28 mouse cellular contexts compared by ENCODE assay signal in genomic region chr2:93729585-93729984, GRCm38 (mm10).
A peak's percentile ranks its signal among the peaks of the same experiment; 100 is the strongest.
DNase-seq lines count a peak whose midpoint lies in the region; ATAC-seq and TF ChIP-seq lines count a peak whose summit lies in the region.
"Had no signal": no experiment of that assay in that cellular context is flagged by ENCODE, and none has a peak within 500 bp of the region (broad histone marks: within the 10 kb centered on the region; RNA-seq: fewer than 3 reads in every experiment).

No protein-coding gene starts in this region.

- 0 out of 2 replicates have a peak, but pooled peaks have one; percentile 8 for TF ChIP-seq CTCF in liver, embryonic 14.5 days (IDR thresholded peaks at IDR 0.05; ENCODE audit: low read depth)
- TF ChIP-seq CTCF in midbrain, postnatal 0 days (IDR thresholded peaks at IDR 0.05) = no peak

- no peak overlapping the region for H3K9ac ChIP-seq in heart, embryonic 11.5 days (ENCODE audit: low read depth, low read length)
- no peak overlapping the region for H3K9ac ChIP-seq in liver, embryonic 14.5 days (replicated peaks)
- H3K9ac ChIP-seq in midbrain, postnatal 0 days (replicated peaks; ENCODE audit: low read length, poor library complexity, severe bottlenecking) = no peak overlapping the region
- H3K9ac ChIP-seq: forebrain, embryonic 13.5 days; kidney, embryonic 15.5 days; limb, embryonic 12.5 days; liver, postnatal 0 days; midbrain, embryonic 12.5 days had no signal

- peak overlapping the region; percentile 13; the same call in 1 of the 2 replicates for H3K27ac ChIP-seq in heart, embryonic 10.5 days
- H3K27ac ChIP-seq in heart, embryonic 11.5 days (ENCODE audit: low read depth, low read length) = no peak overlapping the region
- H3K27ac ChIP-seq in liver, embryonic 14.5 days = no peak overlapping the region
- 0 out of 2 replicates have a peak overlapping the region, but pooled peaks have one; percentile 7 for H3K27ac ChIP-seq in midbrain, embryonic 10.5 days (replicated peaks)
- H3K27ac ChIP-seq in midbrain, postnatal 0 days (ENCODE audit: low read depth, low read length) = no peak overlapping the region
- H3K27ac ChIP-seq: forebrain, embryonic 13.5 days; kidney, embryonic 15.5 days; limb, embryonic 12.5 days; midbrain, embryonic 12.5 days; stomach, postnatal 0 days had no signal

- ATAC-seq in heart, embryonic 11.5 days (replicated peaks; ENCODE audit: insufficient number of reproducible peaks, low FRiP score, low TSS enrichment) = no peak
- ATAC-seq in liver, embryonic 14.5 days (ENCODE audit: insufficient read depth) = no peak
- ATAC-seq in midbrain, postnatal 0 days (ENCODE audit: low FRiP score) = no peak
- ATAC-seq: forebrain, embryonic 13.5 days; inflammation-experienced regulatory T-cells, adult 6 months; liver, postnatal 0 days had no signal

- H3K4me1 ChIP-seq in heart, embryonic 10.5 days = peaks cover 31% of the 10 kb centered on the region
- H3K4me1 ChIP-seq in heart, embryonic 11.5 days (ENCODE audit: control insufficient read depth, insufficient read depth, low read length) = peaks cover 15% of the 10 kb centered on the region
- H3K4me1 ChIP-seq in liver, embryonic 14.5 days (replicated peaks; ENCODE audit: control insufficient read depth in 2 of 2, insufficient read depth in 2 of 2, low read length in 1 of 2) = no peaks in the 10 kb centered on the region
- H3K4me1 ChIP-seq in midbrain, embryonic 10.5 days = peaks cover 4% of the 10 kb centered on the region; the same call in 1 of the 2 replicates
- no peaks in the 10 kb centered on the region for H3K4me1 ChIP-seq in midbrain, postnatal 0 days (ENCODE audit: insufficient read depth, low read length)
- H3K4me1 ChIP-seq: forebrain, embryonic 13.5 days; kidney, embryonic 15.5 days; midbrain, embryonic 12.5 days had no signal

- no peaks in the 10 kb centered on the region for H3K27me3 ChIP-seq in heart, embryonic 10.5 days (ENCODE audit: insufficient read depth, poor library complexity, severe bottlenecking)
- no peaks in the 10 kb centered on the region for H3K27me3 ChIP-seq in heart, embryonic 11.5 days (ENCODE audit: control insufficient read depth, insufficient read depth, low read length)
- no peaks in the 10 kb centered on the region for H3K27me3 ChIP-seq in liver, embryonic 14.5 days (ENCODE audit: control insufficient read depth, insufficient read depth, low read length)
- no peaks in the 10 kb centered on the region for H3K27me3 ChIP-seq in midbrain, embryonic 10.5 days (ENCODE audit: low read depth, poor library complexity, severe bottlenecking)
- no peaks in the 10 kb centered on the region for H3K27me3 ChIP-seq in midbrain, postnatal 0 days (ENCODE audit: insufficient read depth, low read length)
- H3K27me3 ChIP-seq: forebrain, embryonic 13.5 days; kidney, embryonic 15.5 days; midbrain, embryonic 12.5 days had no signal

- TF ChIP-seq EP300 in liver, embryonic 14.5 days (IDR thresholded peaks at IDR 0.05; ENCODE audit: low read depth) = no peak

- peak; percentile 78 for DNase-seq in heart, embryonic 10.5 days (ENCODE audit: low spot score)
- no peak for DNase-seq in liver, embryonic 14.5 days (ENCODE audit: low read depth in 3 of 3, low spot score in 3 of 3)
- no peak for DNase-seq in liver
- DNase-seq in midbrain, embryonic 10.5 days (ENCODE audit: low spot score) = no peak
- DNase-seq in midbrain, postnatal 0 days (ENCODE audit: low spot score) = no peak
- peak; percentile 54 for DNase-seq in mesoderm, embryonic 11.5 days (ENCODE audit: low read depth, low spot score)
- no peak for DNase-seq in retina, embryonic 14.5 days (ENCODE audit: low spot score)
- DNase-seq: adrenal gland, adult 8-10 months; cerebellum, adult 9-10 months; cerebellum, postnatal 36 days; gastrocnemius, postnatal 14 days; heart, postnatal 36 days; kidney, adult 18-20 months; kidney, postnatal 25 days; liver, postnatal 0 days; right cerebral cortex, adult 18-20 months; spleen, adult 18-20 months; thymus, adult 18-20 months; thymus, postnatal 25 days had no signal

- no peak overlapping the region for H3K4me3 ChIP-seq in heart, embryonic 10.5 days
- no peak overlapping the region for H3K4me3 ChIP-seq in heart, embryonic 11.5 days (ENCODE audit: low read depth, low read length)
- no peak overlapping the region for H3K4me3 ChIP-seq in liver, embryonic 14.5 days (ENCODE audit: insufficient read depth in 1 of 2, low read depth in 2 of 2, low read length in 2 of 2)
- no peak overlapping the region for H3K4me3 ChIP-seq in midbrain, embryonic 10.5 days
- no peak overlapping the region for H3K4me3 ChIP-seq in midbrain, postnatal 0 days (ENCODE audit: low read depth, low read length)
- H3K4me3 ChIP-seq: forebrain, embryonic 13.5 days; kidney, embryonic 15.5 days; limb, embryonic 12.5 days; midbrain, embryonic 12.5 days had no signal

- H3K4me2 ChIP-seq in heart, embryonic 11.5 days = no peak overlapping the region
- H3K4me2 ChIP-seq in liver, embryonic 14.5 days (ENCODE audit: low read depth) = no peak overlapping the region
- H3K4me2 ChIP-seq in midbrain, postnatal 0 days (ENCODE audit: low read depth, low read length, poor library complexity, severe bottlenecking) = no peak overlapping the region
- H3K4me2 ChIP-seq: forebrain, embryonic 13.5 days; kidney, embryonic 15.5 days; limb, embryonic 12.5 days; liver, embryonic 11.5 days; midbrain, embryonic 12.5 days had no signal

- peaks cover 11% of the 10 kb centered on the region for H3K36me3 ChIP-seq in heart, embryonic 10.5 days
- H3K36me3 ChIP-seq in heart, embryonic 11.5 days (ENCODE audit: control insufficient read depth, insufficient read depth, low read length) = no peaks in the 10 kb centered on the region
- H3K36me3 ChIP-seq in liver, embryonic 14.5 days (replicated peaks; ENCODE audit: control insufficient read depth, insufficient read depth, low read depth) = no peaks in the 10 kb centered on the region
- peaks cover 23% of the 10 kb centered on the region for H3K36me3 ChIP-seq in midbrain, embryonic 10.5 days
- H3K36me3 ChIP-seq in midbrain, postnatal 0 days (ENCODE audit: insufficient read depth, low read length) = peaks cover 8% of the 10 kb centered on the region
- H3K36me3 ChIP-seq: midbrain, embryonic 12.5 days had no signal

- WGBS in heart, embryonic 10.5 days = 44% methylated on average over 11 of the region's 11 CpGs
- WGBS in heart, embryonic 11.5 days (ENCODE audit: insufficient replicate concordance) = 50% methylated on average over 11 of the region's 11 CpGs
- WGBS in liver, embryonic 14.5 days (ENCODE audit: insufficient replicate concordance) = 79% methylated on average over 11 of the region's 11 CpGs
- WGBS in midbrain, embryonic 10.5 days = 75% methylated on average over 11 of the region's 11 CpGs
- WGBS in midbrain, postnatal 0 days = 76% methylated on average over 11 of the region's 11 CpGs

- no peaks in the 10 kb centered on the region for H3K9me3 ChIP-seq in heart, embryonic 10.5 days
- no peaks in the 10 kb centered on the region for H3K9me3 ChIP-seq in heart, embryonic 11.5 days (replicated peaks; ENCODE audit: control insufficient read depth, low read length)
- H3K9me3 ChIP-seq in liver, embryonic 14.5 days (ENCODE audit: control insufficient read depth, low read length) = no peaks in the 10 kb centered on the region
- peaks cover 8% of the 10 kb centered on the region; the same call in 1 of the 2 replicates for H3K9me3 ChIP-seq in midbrain, embryonic 10.5 days (replicated peaks)
- no peaks in the 10 kb centered on the region for H3K9me3 ChIP-seq in midbrain, postnatal 0 days (ENCODE audit: low read length)
- H3K9me3 ChIP-seq: G1E had no signal

Comparison
In these comparisons a context has a peak if more than half of its experiments do, and no peak if none do; other contexts are left out.
1. H3K27ac ChIP-seq: peak in heart, embryonic 10.5 days (single experiment) and midbrain, embryonic 10.5 days (single experiment); none in heart, embryonic 11.5 days (single experiment), liver, embryonic 14.5 days (single experiment) and midbrain, postnatal 0 days (single experiment).
2. DNase-seq: peak in heart, embryonic 10.5 days (single experiment) and mesoderm, embryonic 11.5 days (single experiment); none in liver, embryonic 14.5 days (0 of 3), liver (single experiment), midbrain, embryonic 10.5 days (single experiment), midbrain, postnatal 0 days (single experiment) and retina, embryonic 14.5 days (single experiment).